Mouse (Mus musculus) frontal cortex, postnatal 25 days (tissue): ENCODE measurements at regions not wholly inside any gene's neighbourhood (a gene's known extent, or its start where the extent isn't known, plus 50 kb on each side); places are given as distances from the start of the nearest gene placed in this dataset.

Source experiments
- DNase-seq, 2 experiments: peaks; one replicate each; pipeline ENCODE4 v3.0.0; 2022; ENCODE audit warnings: low spot score in 2 of 2

DNA sequence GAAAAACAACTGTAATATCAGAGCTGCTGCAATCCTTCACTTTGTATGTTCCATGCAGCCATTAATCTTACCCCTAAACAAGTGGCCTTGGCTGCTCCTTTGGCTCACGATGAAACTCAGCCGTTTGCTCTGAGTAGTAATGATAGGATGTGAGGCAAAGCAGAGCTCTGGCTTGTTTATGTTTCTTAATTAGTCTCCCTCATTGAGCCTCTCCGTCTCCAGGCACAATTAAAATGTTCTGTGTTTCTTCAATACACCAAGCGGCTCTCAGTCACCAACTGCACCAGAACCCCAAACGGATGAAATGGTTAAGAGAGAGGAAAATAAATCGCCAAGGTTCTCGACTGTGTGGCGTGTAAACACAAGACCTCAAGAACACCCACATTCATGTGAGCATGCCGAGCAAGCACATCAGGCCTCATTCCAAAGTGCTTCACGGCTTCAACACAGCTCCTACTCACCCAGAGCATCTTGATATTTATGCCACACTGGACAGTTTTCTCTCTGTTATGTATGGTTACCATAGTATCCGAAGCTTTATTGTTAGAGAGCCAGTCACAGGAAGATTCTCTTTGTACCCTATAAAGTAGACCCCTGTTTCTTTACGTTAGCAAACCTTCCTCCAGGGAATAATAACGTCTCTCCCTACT lies 280.4 kb downstream of the Lyplal1 start:
- no peak for DNase-seq

DNA sequence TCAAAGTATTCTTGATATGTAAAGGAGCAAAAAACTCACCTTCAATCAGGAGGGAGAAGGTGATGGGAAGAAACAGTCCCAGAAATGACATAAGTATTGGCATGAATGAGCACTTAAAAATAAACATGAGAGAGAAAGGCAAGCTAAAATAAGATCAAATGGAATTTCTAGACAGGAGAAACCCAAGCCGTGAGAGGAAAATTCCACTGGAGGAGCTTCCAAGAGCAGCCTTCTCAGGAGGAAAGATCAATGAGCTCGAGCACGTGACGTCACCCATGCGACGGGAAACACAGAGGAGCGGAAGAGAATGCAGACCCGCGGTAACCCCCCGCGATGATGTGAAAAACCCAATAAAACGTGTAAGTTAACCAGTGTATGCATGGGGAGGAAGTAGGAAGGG lies 274.6 kb downstream of the Lyplal1 start:
- DNase-seq: no peak

DNA sequence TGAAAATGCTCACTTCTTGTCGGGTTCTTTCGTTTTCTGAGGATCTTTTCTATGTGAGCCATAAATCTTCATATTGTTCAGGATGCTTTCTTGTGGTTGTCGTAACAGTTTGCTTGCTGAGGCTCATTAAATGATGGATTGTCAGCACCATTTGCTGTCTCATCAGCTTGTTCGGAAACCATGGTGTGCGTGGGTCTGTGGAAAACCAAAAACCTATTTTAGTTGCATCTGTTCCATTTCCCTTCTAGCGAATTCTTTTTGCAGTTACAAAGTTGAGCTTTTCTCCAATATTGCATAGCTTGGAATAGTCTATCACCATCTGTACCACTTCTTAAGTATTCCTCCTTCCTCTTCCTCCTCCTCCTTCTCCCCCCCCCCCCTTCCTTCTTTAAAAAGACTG lies 269.9 kb downstream of the Lyplal1 start:
- no peak for DNase-seq

DNA sequence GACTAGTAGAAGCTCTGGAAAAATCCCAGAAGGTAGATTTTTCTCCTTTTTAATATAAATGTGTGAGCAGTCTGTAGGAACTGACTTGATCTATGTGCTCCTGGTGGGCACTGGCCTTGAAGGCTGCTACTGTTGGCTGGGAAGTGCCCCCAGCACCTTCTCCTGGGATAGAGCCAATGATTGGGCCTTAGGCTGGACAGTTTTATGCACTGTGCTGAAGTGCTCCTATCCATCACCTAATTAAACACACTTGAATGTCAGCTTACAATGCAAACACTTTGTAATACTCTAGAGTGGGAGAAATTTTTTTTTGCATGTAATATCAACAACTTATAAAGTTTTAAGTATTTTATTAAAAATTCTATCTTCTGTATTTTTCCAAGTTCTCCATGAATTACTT lies 266.5 kb downstream of the Lyplal1 start:
- no peak for DNase-seq

DNA sequence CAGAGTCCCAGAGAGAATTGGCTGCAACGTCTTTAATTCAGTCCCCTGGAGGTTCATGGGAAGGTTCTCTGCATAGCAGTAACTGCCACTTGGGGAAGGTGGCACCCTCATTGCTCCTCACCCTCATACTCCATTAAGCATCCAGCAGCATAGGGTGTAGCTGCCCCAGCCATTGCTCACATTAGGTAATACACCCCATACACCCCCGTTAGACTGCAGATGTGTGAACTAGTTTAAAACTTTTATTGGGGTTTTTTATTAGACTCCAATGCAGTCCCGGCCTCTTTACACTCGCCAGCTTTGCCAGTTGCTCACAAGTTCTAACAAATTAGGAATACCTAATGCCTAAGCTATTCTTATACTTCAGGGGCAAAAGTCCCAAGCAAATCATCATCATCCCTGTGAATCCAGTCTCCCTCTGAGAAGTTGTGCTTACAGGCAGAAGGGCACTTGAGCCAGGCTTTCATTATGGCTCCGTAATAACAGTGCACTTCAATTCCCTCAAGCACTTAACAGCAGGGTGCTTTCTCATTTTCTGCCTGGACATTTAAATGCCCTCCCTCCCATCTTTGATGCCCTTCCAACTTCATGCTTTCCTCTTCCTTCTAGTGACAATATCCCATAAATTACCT lies 265.7 kb downstream of the Lyplal1 start:
- DNase-seq: no peak

DNA sequence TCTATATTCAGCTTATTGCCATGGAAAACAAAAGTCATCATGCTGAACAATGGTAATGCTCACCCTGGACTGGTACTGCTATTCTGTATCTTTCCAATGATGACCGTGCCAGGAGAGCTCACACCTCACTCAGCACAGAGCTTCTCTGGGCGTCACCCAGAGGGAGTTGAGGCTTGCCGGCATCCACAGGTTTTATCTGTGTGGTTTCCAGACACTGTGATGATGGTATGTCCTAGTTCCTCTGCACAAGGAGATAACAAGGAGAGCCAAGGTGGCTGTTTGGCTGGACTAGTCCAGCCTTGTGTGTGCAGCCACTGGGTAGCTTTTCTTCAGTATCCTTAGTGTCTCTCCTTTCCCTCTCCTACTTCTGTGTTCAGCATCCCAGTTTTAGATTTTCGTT lies 255.4 kb downstream of the Lyplal1 start:
- DNase-seq: no peak

DNA sequence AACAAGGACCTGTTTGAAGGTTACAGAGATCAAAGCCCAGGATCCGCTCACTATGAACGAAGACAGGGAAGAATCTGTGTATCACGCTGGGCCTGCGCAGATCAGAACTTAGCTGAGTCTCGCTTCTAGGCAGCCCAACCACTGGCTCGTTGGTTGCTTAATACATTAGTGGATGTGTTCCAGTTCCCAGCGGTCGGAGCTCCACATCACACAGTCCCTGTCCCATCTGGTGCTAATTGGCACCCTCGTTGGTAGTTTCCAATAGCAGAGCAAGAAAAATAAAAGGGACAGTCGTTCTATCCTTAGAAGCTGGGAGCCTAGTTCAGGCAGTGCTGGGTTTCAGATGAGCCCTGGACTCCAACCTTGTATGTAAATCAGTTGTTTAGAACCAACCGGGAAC lies 251.2 kb downstream of the Lyplal1 start:
- no peak for DNase-seq

DNA sequence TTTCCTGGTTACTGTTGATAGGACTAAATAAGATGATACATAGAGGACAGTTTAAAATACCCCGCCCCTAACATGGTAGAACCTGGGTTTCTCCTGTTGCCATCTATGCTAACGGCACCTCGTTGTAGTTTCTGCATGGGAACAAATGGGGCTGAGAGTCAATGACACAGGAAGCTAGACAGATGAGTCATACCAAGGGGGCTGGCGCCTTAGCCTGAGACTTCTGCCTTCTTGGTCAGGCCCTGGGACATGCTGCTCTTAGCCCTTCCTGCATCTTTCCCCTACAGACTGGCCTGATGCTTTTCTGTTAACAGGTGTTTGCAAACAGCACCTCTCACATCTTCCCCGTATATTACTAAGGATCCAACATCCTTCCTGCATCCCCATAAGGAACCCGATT lies 250.5 kb downstream of the Lyplal1 start:
- no peak for DNase-seq

DNA sequence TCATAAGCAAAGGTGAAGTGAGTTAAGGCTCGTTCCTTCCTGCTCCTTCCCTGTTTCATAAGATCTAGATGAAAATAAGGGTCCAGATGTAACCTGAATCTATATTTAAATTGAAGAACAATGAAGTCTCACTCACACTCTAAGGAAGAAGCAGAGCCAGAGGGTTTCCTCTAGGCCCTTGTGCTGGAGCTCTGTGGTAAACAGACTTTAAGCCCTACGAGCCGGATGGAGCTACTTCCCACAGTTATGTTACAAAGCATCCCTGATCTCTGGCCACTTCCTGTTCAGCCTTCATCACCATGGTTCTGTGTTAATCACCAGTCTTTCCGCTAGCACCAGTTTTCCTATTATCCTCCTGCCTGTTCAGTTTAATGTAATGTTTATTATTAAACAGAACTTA lies 250.1 kb downstream of the Lyplal1 start:
- DNase-seq: no peak

DNA sequence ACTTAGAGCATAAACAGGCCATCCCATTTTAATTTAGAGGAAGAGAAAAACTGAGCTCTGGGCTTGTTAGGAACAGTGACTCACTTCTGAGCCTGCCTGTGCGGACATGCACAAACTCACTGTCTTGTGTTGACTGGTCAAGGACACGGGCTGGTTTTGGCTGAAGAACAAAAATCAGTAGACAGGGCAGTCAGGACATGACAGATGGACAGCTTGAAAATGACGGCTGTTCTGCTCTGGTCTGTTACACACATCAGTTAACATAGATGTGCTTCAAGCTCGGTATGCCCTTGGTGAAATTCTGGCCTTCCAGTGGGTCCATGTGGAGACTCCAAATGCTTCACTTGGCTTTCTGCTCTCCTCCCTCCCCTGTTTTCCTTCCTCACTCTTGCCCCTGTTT lies 248.4 kb downstream of the Lyplal1 start:
- DNase-seq: no peak

DNA sequence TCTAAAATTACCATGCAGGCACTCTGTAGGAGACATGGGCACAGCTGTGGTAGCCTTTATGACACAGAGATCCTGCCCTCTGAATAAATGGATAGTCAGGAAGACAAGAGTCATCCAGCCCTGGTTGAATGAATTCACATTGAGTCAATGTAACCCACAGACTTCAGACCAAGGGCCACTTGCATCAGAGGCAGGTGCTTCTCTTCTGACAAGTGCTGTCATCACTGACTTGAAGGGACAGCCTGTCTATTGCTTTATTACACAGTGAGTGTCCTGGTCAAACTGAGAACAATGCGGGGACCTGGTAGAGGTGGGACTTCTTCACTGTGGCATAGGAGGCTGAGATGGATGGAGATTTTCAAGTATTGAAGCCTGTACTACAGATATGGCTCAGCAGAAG lies 230.1 kb downstream of the Lyplal1 start:
- no peak for DNase-seq

DNA sequence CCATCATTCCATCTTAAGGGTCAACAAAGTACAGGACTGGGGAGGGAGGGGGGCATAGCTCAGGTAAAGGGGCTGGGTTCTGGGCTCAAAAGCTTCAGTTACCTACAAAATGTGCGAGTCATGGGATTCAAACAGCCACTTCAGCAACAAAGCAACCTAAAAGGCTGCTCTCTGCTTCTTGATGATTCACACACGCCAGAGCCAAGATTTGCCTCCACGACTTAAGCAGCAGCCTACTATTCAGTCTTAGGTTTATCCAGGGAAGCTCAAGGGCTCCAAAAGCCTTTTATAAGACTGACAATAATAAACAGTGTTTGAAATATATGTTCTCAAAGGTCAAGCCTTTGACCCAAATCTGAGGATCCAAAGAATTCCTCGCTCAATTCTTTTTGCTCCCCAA lies 225.3 kb downstream of the Lyplal1 start:
- no peak for DNase-seq

DNA sequence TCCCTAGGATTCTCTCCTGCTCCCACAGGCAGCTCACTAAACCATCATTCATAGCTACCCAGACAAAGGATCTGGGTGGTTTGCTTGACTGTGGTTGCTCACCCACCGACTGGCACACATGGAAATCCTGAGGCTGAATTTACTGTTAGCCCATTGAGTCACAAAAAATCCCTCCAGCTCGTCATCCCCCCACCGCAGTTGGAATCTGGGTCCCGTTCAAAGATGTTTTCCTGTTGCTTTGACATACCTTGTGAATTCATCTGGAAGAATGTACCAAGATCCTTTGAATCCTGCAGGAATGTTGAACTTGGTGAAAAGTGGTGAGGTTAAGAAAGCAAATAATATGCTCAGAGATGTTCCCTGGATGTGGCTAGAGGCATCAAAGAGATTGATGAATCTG lies 223.7 kb downstream of the Lyplal1 start:
- no peak for DNase-seq

DNA sequence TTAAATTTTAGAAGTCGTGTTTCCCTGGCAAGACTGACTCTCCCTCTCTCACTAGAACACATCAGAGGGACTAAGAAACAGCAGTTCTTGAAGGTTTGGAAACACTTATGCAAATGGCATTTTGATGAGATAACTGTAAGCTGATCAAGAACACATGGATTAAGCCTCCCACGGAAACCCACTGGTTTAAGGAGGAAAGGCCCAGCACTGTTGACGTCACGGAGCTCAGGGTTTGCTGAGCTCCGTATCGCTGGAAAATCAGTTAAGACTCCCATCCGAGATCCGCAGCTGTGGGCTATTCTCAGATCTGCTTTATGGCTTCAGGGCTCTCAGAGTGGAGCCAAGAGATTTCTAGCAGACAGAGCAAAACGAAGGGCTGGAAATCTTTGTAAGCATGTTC lies 218.6 kb downstream of the Lyplal1 start:
- peak in 1 of 2 experiments; percentile 5 for DNase-seq

DNA sequence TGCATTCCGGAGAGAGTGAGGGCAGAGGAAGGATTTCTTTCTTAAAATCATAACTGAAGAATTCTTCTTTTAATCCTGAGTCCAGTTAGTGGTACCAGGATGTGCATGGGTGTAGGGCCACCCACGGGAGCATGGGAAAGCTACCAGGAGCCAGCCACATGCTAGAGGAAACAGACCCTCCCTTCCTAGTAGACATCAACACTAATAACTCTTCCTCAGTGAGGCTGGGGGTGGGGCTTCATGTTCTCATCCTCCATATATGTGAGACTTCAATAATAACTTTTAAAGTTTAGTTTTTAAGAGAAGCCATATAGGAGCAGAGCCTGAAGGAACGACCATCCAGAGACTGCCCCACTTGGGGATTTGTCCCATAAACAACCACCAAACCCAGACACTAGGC lies 216.8 kb downstream of the Lyplal1 start:
- DNase-seq: no peak

DNA sequence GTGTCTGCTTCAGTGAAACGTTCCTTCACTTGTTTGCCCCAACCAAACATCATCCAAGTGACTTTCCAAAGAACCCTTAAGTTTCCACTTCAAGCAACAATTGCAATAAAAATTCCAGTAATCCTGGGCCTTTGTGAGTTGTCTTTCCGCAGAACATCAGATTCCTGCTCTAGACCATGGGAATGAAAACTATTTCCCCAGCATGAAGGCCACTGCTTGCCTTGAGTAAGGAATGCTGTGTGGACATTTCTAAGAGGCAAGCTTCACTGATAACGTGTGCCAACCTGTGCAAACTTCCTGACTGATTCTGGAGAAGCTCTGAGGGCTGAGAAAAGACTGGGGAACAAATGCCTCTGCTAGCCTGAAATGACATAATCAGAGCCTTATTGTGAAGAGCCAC lies 214.7 kb downstream of the Lyplal1 start:
- DNase-seq: no peak

DNA sequence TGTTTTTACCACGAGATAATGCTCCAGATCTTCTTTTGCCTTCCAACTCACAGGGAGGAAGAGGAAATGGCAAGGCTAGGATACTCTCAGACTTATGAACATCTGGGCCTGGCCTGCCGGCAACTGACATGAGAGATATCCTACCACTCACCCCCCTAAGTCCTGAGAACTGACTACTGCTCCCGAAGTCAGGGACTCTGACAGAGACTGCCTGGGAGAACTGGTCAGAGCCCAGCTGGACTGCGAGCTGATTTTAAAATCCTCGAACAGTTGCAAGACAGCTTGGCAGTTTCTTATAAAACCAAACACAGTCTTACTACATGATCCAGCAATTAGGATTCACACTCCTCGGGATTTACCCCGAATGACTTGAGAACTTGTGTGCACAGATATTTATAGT lies 211.4 kb downstream of the Lyplal1 start:
- no peak for DNase-seq

DNA sequence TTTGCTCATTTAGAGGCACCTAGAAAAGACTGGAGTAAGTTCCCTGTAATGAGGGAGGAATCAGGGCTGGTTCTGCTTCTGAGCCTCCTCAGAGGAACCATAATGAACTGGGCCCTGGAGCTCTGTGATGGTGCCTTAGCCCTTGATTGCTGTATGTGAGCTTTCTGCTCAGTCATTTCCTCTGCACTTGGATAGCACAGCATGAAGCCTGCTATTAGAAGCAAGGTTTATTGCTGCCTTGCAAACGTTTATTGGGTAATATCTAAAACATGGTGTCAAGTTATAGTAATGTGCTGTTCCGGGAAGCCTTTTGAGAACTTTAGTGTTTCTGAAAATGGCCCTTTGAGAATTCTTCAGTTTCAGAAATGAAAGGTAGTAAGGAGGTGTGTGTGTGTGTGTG lies 201.5 kb downstream of the Lyplal1 start:
- DNase-seq: no peak

DNA sequence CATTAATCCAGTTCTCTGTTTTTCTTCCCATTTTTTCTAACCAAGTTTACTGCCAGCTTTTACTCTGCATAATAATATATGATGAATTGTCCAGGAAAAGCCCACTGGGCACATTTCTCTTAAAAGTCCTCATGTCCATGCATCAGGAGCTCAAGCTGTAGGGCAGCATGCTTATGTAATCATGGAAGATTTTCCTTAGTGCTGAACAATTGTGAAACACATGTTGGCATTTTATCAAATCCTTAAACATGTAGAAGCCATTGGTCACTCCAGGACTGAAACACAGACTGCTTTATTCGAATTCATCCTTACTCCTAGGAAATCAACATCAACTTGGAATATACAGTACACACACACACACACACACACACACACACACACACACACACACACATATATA lies 198.4 kb downstream of the Lyplal1 start:
- DNase-seq: no peak

DNA sequence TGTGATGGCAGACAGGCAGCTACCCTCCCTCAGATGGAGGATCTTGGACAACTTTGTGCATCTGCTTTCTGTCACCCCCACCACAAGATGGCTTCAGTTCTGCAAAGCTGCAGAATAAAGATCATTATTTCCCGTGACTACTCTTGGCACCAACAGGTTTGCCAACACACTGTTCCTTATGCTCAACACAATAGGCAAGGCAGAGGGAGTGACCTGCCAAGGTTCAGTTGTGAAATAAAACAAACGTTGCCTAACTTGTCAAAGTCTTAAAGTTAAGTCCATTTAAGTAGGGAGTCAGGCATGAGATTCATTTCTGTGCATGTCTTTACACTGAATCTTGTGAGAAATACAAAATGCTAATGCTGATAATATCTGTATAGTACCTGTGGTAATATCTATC lies 193.4 kb downstream of the Lyplal1 start:
- no peak for DNase-seq

DNA sequence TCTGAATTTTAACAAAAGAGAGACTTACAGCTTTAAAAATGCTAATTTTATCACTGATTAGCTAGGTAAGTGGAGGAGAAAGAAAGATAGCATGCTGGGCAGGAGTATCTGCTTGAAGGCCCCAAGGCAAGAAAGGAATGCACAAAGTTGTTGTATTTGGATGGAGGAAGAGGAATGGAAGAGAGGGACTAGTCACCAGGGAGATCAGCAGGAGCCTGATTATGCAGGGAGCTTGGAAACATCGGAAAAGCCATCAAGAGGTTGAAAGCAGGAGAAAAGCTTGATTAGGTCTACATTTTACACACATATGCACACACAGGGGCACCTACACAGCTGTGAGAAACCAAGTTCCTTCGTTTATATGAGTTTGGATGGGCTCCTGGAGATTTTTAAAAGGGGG lies 188.1 kb downstream of the Lyplal1 start:
- DNase-seq: no peak

DNA sequence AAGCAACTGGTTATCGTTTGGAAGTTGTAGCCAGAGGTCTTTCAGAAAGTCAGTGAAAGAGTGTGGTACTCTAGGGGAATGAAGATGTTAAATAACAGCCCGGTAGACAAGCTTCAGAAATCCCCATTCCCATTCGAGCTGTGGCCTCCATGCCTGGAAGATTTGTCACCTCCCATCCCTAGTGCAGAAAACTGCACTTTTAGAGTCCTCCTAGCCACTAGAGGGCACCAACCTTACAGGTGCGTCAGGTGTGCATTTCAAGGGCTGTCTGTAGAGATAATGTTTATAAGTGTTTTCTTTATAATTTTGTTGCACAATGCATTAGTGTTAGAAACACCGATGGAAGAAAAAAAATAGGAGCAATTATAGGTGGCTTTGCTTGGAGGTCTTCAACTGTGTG lies 187.3 kb downstream of the Lyplal1 start:
- no peak for DNase-seq

DNA sequence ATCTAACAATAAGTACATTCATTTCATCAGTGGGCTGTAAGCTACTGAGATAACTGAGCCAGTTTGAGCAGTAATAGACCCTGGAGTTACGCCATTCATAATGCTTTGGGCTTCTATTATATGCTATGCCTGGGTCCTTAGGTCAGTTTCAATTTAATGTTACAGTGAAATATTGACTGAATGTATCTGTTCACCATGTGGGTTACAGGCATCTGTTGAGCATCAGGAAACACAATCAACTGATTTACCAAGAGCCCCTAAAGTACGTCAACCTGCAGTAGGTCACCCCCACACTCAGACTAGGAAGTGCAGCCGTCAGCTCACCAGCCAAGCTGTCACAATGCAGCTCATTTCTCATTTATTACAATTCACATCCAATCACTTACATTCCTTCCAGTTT lies 183.5 kb downstream of the Lyplal1 start:
- DNase-seq: no peak

DNA sequence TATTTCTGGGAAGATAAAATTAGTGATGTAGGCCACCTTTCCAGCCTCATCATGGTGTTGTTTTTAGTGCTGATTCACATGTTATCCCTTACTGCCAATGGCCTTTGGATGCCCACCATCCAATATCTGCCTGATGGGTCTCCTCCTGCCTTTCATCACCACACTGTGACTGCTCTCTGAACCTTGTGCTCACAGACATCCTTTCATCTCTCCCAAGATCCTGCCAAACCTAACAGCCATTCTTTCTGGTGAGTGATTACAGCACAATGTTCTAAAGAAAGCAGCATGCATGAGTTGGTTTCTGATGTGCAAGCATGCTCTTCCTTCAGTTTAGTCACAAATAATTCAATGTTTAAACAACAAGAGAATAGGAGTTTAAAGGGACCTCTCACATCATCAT lies 180.1 kb downstream of the Lyplal1 start:
- no peak for DNase-seq
